Mouse (Mus musculus) forebrain, embryonic 13.5 days (tissue): ENCODE measurements at regions not wholly inside any gene's neighbourhood (a gene's known extent, or its start where the extent isn't known, plus 50 kb on each side); places are given as distances from the start of the nearest gene placed in this dataset.

Experiments
- ATAC-seq: fragments of 200-750 bp; cut with Nextera tagmentation; 2 replicates; pipeline ENCODE4 v1.8.0; 2017
- H3K27ac ChIP-seq: fragments of 300-500 bp; sonication (generic); 2 replicates; pipeline ENCODE4 v1.5.1; 2015; ENCODE audit warnings: inconsistent platforms, mild to moderate bottlenecking, moderate library complexity
- H3K27me3 ChIP-seq: fragments of 300-500 bp; sonication (generic); 2 replicates; pipeline ENCODE4 v1.6.1; 2015; ENCODE audit warnings: mild to moderate bottlenecking, inconsistent platforms
- H3K36me3 ChIP-seq: fragments of 300-500 bp; sonication (generic); 2 replicates; pipeline ENCODE4 v1.6.1; 2015; ENCODE audit warnings: mild to moderate bottlenecking, inconsistent platforms; ENCODE audit not compliant: poor library complexity, severe bottlenecking
- H3K4me1 ChIP-seq: fragments of 300-500 bp; sonication (generic); 2 replicates; pipeline ENCODE4 v1.6.1; 2015; ENCODE audit warnings: inconsistent platforms
- H3K4me2 ChIP-seq: fragments of 300-500 bp; sonication (generic); 2 replicates; pipeline ENCODE4 v1.6.1; 2015; ENCODE audit warnings: inconsistent platforms, mild to moderate bottlenecking, moderate library complexity
- H3K4me3 ChIP-seq: fragments of 300-500 bp; sonication (generic); 2 replicates; pipeline ENCODE4 v1.5.1; 2015; ENCODE audit warnings: mild to moderate bottlenecking, inconsistent platforms
- H3K9ac ChIP-seq: fragments of 300-500 bp; sonication (generic); 2 replicates; pipeline ENCODE4 v1.6.1; 2015; ENCODE audit warnings: mild to moderate bottlenecking, inconsistent platforms
- H3K9me3 ChIP-seq: fragments of 300-500 bp; sonication (generic); replicated peaks from 2 replicates; pipeline ENCODE4 v1.6.1; 2016; ENCODE audit warnings: inconsistent platforms
- WGBS: fragments of 180-500 bp; shearing (Covaris S2); methylation state at CpG from one replicate; pipeline ENCODE4 v1.1.7; 2015; 5-methylcytosine and 5-hydroxymethylcytosine counted together

GRCm38 (mm10) chr2:38456571-38456970 is 54.9 kb upstream of the Nek6 start:
- no peak overlapping the region for H3K4me2 ChIP-seq
- no peak overlapping the region for H3K4me3 ChIP-seq
- ATAC-seq, result no peak
- H3K27ac ChIP-seq, result no peak overlapping the region
- peaks cover 14% of the 10 kb centered on the region for H3K4me1 ChIP-seq
- 92% methylated on average over 3 of the region's 3 CpGs for WGBS
- no peaks in the 10 kb centered on the region for H3K36me3 ChIP-seq
- H3K9ac ChIP-seq, result no peak overlapping the region
- no peaks in the 10 kb centered on the region for H3K9me3 ChIP-seq
- H3K27me3 ChIP-seq, result no peaks in the 10 kb centered on the region

- no peak overlapping the region for H3K4me2 ChIP-seq
- no peaks in the 10 kb centered on the region for H3K9me3 ChIP-seq
- H3K4me3 ChIP-seq, result no peak overlapping the region
- peak overlapping the region; percentile 58; the same call in 1 of the 2 replicates for H3K27ac ChIP-seq
- WGBS, result 66% methylated on average over 2 of the region's 2 CpGs
- ATAC-seq, result peak; percentile 82
- H3K27me3 ChIP-seq, result no peaks in the 10 kb centered on the region
- no peak overlapping the region for H3K9ac ChIP-seq
- H3K4me1 ChIP-seq, result peaks cover 23% of the 10 kb centered on the region
- H3K36me3 ChIP-seq, result no peaks in the 10 kb centered on the region
Observed at GRCm38 (mm10) chr2:38460367-38460766, 51.1 kb upstream of the Nek6 start.

GRCm38 (mm10) chr2:38460825-38461540 is 50.5 kb upstream of the Nek6 start:
- WGBS, result 41% methylated on average over 6 of the region's 6 CpGs
- Histone ChIP-seq H3K4me1 (peaks cover 23% of the 10 kb centered on the region), H3K4me2 (no peak overlapping the region), H3K9me3 (no peaks in the 10 kb centered on the region), H3K36me3 (no peaks in the 10 kb centered on the region), H3K27ac (peak overlapping the region; percentile 58; the same call in 1 of the 2 replicates), H3K27me3 (no peaks in the 10 kb centered on the region), H3K9ac (no peak overlapping the region), H3K4me3 (no peak overlapping the region)
- ATAC-seq, result peak; percentile 91
